Mouse (Mus musculus): ENCODE data around the gene Cfap65.

DNA sequence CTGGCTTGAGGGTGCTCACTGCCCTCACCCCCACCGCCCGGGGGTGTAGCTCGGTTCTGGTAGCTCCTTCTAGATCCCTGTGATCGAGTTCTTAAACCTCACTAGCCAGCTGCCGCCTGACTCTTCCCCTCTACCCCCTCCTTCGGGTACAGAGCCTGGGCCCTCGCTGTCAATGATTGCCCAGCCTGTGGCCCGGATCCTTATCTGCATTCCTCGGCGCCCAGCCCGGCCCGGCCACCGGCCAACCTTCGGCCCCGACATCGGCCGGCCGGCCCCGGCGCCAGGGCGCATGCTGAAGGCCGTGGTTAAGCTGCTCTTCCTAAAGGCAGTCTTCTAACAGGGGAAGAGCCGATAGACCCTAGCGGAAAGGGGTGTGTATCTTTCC lies 14.3 kb upstream of the Cfap65 start:
- TF ChIP-seq POLR2A (IDR thresholded peaks at IDR 0.05; ENCODE audit: low read depth, low read length) (no peak), CTCF (IDR thresholded peaks at IDR 0.05; ENCODE audit: extremely low read depth, insufficient read depth, insufficient read length, insufficient replicate concordance) (no peak)

All from spleen, adult 2 months (tissue).